Mouse (Mus musculus) cerebellum, adult 8-10 months (tissue): Measurements from ENCODE around the gene Rabgef1.

ENCODE experiments used
- DNase-seq: peaks from one replicate; pipeline ENCODE4 v3.0.0; 2022

Gene Rabgef1

DNA sequence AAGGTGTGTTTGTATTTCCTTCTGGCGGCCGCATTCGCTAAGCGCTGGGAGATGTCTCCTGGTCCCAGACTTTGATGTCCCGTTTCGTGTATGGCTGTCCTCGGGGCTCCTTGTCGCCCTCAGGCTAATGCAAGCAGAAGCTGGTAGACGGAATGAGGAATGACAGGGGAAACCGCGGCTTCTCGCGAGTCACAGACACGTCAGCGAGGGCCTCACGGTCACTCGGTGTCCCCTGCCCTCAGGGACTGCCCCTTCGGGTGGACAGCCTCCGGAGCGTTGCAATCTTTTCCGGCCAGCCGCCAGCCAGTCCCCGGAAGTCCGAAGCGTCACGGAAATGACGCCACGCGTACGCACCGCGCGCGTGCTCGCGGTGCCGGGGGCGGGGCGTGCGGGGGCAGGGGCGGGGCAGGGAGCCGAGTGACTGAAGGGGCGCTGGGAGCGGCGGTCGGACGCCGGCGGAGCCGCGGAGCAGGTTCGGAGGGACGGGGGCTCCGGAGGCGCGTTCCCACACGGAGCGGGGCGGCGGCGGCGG, at the start of gene Rabgef1:
Gene Rabgef1, plus strand, starts transcription at position 376 of the 532 bp plus-strand sequence.
- DNase-seq: peak; percentile 91

DNA sequence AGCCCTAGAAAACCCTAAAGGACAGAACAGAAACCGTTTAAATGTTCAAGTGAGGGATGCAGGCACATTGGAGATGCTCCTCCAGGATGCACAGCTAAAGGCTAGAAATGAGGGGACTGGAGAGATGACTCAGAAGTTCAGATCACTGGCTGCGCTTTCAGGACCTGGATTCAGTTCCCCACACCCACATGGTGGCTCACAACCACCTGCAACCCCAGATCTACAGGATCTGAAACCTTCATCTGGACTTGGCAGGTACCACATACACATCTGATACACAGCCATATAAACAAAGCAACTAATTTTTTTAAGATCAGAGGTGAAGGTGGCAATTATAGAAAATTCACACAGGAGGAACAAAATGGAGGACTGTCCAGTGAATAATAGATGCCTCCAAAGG, 49.2 kb upstream of the Rabgef1 start:
- no peak for DNase-seq

DNA sequence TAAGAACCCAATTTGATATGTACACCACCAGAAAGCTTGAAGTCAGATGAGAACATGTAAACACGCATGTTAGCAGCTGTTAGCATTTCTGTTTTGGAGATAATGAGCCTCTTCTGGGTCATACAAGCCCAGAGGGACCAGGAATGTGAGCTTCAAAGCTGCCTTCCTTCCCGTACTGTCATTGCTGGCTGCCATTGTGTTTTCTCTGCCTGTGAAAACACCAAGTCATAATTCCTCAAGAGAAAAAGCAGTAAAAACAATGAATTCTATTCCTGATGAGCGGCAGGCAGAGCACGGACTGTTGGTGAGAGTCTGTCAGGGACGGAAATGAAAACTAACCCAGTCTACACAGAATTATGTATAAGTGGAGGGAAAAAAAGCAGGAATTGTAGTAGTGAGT, 47.3 kb upstream of the Rabgef1 start:
- DNase-seq: no peak

DNA sequence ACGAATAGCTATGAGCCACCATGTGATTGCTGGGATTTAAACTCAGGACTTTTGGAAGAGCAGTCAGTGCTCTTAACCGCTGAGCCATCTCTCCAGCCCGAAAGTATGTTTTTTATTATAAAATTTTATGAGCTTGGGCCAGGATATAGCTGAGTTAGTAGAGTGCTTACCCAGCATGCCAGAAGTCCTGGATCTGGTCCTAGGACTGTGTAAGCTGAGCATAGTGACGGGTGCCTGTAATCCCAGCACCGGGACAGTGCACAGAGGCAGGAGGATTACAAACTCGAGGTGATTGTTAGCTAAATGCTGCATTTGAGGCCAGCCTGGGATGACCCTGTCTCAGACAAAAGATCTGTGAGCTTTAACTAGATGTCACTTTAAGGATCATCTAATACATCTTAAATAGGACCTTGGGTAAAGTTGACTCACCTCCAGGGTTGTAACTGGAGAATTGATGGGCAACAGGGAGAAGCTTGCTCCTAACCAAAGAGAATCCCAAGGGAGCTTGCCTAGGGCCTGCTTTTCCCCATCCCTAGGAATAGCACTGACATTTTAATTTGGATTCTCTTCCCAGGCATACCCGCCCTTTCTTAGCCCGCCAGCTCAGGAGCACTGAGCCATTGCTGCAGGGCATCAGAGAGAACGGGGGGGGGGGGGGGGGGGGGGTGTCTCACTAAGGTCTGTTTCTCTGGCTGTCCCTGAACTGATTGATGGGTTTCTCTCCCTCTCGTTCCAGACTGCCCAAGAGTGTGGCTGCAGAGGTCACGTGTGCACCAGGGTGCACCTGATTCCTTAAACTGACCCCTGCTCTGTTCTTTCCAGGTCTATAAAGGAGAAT, 42.7 kb upstream of the Rabgef1 start:
- no peak for DNase-seq

DNA sequence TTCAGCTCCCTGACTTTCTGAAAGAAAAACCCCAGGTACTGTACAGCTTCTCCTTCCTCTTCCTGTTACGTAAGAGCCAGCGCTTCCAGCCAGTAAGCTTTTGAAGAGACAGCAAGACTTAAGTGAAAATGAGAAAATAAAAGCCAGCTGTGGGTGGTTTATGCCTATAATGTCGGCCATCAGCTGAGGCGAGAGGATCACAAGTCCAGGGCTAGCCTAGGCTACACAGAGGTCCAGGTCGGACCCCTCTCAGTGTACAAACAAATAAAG, 42.1 kb upstream of the Rabgef1 start:
- no peak for DNase-seq

DNA sequence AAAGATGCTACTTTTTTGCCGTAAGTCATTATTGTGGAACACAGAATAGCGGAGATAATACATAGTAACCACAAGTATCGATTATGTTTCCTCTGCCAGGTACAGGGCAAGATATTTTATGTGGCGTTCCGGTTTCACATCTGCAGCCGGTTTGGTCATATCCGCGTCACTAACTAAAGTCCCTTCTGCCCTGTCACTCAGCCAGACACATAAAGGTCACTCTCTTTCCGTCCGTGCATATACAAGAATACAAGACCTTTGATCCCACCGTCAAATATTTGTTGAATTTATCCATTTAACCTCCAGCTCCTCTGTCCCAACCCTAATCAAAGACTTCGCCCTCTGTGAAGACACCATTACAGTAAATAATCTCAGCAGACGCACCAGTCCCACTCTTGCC, 35.0 kb upstream of the Rabgef1 start:
- no peak for DNase-seq

DNA sequence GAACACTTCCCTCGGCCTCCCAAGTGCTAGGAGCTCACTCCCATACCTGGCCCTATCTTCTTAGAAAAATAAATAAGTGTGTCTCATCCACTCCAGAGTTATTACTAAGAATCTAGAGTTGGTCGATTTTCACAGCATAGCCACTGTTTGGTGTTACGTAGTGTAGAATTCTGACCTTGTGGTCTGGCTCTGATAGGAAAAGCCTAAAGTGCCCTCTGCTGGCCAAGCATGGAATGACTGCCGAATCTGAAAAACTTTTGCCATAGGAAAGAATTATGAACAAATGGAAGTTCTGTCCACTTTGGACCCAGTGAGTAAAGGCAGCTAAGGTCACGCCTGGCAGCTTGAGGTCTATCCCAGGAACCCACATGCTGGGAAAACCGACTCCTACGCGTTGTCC, 32.2 kb upstream of the Rabgef1 start:
- peak; percentile 80 for DNase-seq

DNA sequence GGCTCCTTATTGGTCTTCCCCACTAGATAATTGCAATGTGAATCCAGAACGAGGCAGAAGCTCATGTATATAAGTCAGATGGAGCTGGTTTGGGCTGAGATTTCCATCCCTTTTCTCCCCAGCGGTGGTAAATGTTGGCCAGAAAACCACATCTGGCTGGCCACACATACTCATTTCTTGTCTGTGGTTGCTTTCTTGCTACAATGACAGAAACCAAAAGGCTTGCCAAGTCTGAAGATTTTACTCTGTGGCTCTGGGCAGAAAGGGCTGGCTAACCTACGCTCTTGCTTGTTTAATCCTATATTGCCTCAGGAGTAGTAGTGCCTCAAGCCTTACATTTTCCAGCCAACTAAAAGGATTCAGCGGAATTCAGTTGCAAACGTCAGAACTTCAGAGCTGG, 30.5 kb upstream of the Rabgef1 start:
- DNase-seq: no peak

DNA sequence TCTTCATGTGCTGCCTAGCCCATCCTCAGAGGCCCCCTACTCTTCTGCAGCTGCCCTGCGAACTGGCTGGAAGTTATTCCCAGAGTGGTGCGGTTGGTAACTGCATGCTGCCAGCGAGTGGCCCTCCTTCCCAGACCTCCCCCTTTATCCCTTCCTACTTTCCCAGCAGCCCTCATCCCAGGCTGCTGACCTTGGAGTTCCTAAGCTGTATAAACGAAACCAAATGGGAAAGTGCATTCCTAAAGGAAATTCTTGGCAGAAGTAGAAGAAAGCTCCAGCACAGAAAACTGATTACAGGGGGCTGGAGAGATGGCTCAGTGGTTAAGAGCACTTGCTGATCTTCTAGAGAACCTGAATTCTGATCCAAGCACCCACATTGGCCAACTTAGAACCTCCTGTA, 29.6 kb upstream of the Rabgef1 start:
- no peak for DNase-seq

DNA sequence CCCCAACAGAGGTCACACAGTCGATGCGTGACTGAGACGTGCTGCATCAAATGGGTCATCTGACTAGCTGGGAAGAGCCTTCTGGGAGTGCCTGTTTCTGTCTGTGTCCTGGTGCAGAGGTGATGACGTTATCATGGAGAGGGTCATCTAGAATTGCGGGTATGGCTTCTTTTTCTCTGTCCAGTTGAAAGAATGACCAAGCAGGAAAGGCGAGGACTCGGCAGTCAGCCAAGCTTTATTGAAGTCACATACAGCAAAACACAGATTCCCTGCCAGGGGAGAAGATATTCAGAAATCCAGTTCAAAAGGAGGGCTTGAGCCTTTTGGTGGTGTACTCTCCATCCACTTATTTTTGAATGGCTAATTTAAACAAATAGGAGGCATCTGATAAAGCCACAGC, 28.5 kb upstream of the Rabgef1 start:
- DNase-seq: no peak

DNA sequence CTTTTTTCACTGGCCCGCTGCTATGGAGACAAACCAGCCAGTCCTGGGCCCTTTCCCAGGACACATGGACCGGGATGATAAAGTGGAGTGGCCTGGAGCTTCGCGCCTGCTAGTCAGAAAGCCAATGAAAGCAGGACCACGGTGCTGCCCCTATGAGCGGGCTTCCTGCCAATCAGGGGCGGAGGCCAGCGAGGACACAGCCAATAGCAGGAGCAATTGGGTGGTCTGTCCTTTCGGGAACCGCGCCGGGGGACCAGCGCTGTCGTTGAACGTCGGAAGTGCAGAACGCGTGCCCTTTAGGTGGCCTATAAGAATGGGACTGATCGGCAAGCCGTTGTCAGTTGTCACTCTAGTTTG, 27.6 kb upstream of the Rabgef1 start:
- DNase-seq: no peak

DNA sequence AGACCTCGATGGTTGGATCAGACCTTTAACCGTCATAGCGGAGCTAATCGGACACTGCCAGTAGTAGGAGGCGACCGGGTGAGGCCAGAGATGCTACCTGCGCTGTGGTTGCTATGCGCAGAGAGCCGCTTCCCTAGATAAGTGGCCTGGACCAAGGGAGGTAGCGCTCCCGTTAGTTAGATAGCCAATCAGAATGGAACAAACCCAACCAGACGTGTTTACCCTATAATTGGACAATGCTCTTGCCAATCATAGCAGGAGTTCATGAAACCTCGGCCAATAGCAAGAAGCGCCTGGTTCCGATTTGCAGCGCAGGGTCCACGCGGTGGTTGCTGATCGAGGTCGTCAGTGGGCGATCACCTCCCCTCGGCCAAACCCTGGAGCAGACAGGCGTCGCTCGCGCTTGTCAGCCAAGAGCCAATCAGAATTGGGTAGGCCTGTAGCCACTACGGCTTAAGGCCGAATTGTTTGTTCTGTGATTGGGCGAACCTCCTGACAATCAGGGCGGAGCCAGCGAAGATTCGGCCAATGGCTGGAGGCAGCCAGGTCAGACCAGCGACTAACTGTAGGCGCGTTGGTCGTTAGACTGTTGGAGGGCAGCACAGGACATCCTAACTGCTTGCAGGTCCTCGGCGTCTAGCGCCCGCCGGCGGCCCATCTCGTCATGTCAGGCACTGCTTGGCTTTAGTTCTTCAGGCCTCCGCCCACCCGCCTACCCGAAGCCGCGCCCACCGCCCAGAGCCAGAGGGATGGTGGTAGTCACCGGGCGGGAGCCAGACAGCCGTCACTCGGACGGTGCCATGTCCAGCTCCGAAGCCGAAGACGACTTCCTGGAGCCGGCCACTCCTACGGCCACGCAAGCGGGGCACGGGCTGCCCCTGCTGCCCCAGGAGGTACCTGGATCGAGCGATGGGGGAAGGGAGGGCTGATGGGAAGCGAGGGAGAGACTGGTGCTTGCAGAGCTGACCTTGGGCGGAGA, 27.0 kb upstream of the Rabgef1 start, which contains the start of gene Kctd7:
Gene Kctd7, plus strand, starts transcription at position 528 of the 979 bp plus-strand sequence.
- peak; percentile 96 for DNase-seq

DNA sequence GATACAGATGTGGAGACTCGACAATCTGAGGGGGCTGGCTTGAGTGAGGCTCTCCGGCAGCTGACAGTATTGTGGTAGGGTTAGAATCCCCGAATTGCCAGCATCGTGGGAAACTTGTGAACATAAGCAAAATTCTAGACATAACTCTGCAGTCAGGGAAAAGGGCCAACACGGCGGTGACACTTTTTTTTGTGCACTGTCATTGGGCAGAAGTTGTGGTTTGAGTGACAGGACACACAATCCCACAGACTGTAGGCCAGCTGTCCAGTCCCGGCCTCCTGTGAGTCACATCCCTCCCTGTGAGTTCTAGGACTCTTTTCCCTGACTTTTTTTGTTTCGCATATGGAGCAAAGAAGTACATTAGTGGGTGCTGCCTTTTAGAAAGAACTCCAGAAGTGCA, 25.6 kb upstream of the Rabgef1 start:
- no peak for DNase-seq

DNA sequence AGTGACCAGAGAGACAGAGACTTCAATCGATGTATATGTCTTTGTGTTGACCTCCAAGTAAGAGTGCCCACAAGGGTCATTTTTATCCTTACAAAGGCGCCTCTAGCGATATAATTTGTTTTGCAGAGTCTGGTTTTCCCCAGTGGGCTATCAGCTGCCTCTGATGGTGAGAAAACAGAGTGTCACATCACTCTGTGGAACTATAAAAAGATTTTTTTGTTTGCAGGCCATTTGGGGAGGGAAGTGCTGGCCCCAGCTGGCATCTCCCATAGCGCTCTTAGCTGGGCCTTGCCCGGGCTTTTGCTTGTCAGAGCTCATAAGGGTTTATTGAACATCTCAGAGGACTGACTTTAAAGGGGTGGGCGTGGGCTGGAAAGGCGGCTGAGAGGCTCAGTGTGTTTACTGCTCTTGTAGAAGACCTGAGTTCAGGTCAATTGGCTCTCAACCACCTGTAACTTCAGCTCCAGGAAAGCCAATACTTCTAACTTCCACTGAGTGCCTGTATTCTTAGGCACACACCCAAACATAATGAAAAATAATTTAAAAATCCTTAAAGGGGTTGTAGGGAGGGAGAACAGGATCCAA, 21.8 kb upstream of the Rabgef1 start:
- no peak for DNase-seq

DNA sequence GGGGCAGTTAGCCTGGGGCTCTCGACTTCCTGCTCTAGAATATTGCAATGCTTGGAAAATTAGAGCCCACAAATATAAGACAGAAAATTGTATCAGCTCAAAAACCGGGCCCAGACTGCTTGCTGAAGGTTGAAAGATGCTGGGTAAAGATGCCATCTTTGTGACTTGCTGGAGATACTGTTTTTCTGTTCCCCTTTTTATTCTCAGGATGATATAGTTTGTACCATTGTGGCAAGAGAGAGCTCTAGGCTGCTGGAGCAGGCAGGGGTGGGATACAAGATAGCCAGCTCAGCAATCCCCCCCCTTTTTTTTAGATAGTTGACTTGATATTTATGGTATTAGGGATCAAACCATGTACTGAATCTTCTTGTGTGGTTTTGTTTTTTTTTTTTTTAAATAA, 17.3 kb upstream of the Rabgef1 start:
- DNase-seq: no peak

DNA sequence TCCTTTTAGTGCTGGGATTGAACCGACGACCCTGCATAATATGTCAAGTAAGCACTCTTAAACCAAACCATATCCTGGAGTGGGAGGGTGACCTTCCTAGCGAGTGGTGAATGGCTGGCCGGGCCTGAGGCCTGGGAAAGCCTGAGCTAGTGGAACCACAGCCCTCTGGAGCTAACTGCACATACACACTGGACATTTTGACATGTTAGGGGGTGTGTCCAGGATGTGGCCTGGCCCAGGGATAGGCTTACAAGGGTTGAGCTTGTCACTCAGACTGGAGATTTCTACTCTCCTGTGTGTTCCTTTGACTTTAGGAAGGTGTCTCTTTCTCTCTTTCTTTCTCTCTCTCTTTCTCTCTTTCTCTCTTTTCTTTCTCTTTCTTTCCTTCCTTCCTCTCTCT, 13.1 kb upstream of the Rabgef1 start:
- DNase-seq: no peak

DNA sequence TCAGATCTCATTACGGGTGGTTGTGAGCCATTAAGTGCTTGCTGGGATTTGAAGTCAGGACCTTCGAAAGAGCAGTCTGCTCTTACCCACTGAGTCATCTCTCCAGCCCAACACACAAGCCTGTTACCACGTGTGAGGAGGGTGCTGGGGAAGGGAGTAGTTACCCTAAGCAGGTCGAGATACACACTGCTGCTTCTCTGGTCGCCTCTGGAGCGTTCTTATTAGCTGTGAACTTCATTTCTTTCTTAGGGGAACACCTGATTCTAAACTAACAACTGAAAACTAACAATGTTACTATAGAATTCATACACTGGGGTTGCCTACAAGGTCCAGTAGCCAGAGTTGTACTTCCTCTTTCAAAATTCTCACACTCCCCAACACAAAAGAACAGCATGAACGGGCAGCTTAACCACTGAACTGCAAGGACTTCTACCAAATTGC, 11.8 kb upstream of the Rabgef1 start:
- DNase-seq: no peak

DNA sequence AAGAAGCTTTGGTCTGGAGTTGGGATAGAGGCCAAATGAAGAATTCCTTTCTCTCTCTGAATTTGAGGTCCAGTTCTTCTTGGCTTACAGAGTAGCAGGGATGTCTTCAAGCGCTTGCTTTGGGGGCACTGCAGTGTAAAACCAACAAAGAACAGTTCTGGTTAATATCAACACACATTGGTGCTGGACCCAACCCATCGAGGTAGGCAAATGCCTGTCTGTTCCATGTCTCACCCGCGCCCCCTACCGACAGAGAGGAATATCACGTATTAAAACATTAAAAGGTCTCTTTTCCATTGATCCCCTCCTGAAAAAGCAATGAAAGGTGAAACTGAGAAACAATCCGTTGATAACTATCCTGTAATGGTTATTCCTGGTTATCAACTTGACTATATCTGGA, 7.9 kb upstream of the Rabgef1 start:
- peak; percentile 81 for DNase-seq

DNA sequence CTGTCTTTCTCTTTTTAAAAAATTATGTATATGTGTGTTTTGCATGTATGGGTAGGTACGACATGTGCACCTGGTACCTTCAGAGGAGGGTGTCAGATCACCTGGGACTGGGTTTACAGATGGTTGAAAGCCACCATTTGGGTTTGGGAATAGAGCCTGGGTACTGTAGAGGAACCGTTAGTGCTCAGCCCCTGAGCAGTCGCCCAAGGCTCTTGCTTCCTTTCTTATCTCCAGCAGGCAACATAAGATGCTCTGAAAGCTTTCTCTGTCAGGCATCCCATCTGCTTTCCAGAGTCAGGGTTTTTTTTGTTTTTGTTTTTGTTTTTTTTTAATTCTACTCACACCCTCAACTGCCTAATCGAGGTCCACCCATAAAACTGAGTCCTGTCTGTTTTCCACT, 6.4 kb upstream of the Rabgef1 start:
- no peak for DNase-seq

DNA sequence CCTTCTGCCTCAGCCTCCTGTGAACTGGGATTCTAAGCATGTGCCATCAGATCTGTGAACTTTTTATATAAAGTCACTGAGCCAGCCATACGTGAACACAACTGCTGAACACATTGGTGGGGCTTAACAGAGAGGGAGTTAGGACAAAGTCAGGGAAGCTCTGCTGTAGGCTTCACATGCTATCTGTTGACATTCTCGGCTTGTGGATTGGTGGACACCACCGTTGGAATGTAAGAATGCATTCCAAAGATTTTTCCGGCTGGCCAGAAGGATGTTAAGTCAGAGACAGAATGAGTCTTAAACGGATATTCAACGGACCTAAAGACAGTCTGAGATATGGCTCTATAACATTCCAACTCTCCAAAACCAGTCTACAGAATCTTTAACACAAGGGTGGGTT, 2.5 kb upstream of the Rabgef1 start:
- DNase-seq: no peak

DNA sequence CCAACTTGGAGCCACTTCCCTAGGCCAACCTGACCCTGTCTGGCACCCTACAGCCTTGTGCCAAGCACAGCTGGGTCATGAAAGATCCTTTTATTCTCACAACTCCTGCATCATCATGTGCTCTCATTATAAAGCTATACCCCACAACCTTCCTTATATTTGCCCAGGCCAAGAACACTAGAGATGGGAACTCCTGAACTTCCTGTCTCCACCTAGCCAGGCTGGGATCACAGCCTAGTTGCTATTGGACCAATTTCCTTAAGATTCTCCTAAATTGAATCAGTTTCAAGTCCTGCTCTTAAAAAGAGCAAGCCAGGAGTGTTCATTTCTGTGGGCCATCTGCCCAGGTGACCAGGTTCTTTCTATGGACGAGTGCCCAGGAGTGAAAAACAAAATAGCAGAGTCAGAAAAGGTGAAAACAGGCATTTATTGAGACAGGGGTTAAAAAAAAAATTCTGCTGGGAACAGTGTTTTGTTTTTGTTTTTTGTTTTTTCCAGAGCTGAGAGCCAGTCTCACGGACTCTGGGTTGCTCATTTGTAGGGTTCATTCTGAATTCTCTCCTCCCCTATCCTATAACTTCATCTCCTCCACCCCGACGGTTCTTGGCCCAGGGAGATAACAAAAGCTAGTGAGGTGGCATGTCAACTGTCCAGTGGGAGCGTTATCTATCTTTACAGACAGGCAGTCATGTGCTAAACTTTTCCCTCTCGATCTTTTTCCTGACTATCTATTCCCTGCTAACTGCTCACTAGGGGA, 754 bp upstream of the Rabgef1 start:
- peak; percentile 18 for DNase-seq

DNA sequence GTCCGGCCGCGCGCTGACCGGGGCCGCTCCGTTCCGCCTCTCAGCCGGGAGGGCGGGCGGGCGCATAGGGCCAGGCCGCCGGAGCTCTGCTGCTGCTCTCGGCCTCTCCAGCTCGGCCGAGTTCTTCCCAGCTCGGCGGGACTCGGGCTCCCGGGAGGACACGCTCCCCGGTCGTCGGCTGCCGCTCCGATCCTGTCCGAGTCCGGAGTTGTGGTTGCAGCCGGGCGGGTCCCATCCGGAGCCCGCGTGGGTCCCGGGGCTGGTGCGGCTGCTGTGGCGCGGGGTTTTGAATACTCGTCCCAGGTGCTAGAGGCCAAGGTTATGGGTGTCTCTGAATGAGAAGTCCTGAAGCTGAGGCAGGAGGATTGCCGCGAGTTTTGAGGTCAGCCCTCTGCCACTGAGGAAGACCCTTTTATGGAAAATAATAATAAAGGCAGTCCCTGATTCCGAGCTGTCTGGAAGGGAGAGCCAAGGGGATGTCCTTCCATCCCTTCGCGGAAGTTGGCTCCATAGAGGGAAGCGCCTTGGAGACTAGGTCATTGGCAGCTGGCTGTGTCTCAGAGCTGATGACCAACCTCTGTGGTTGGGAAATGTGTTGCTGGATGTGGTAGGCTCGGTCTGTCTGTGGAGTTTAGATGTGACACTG, 481 bp downstream of the Rabgef1 start:
- DNase-seq: no peak
